Mouse (Mus musculus) brain, embryonic 14.5 days (tissue): ENCODE data around the gene Tsc22d1.

Experiments
- CTCF ChIP-seq: fragments of 200-500 bp; IDR thresholded peaks from 2 replicates; pipeline ENCODE4 v1.5.1; 2012; ENCODE audit warnings: inconsistent platforms, mild to moderate bottlenecking, moderate library complexity, borderline replicate concordance; ENCODE audit not compliant: insufficient read depth, insufficient read length; ENCODE audit errors: extremely low read depth
- POLR2A ChIP-seq: fragments of 200-500 bp; IDR thresholded peaks from 2 replicates; pipeline ENCODE4 v1.6.1; 2012; ENCODE audit warnings: mild to moderate bottlenecking, inconsistent platforms, borderline replicate concordance; ENCODE audit not compliant: poor library complexity, insufficient read depth, insufficient read length, severe bottlenecking; ENCODE audit errors: extremely low read depth

DNA sequence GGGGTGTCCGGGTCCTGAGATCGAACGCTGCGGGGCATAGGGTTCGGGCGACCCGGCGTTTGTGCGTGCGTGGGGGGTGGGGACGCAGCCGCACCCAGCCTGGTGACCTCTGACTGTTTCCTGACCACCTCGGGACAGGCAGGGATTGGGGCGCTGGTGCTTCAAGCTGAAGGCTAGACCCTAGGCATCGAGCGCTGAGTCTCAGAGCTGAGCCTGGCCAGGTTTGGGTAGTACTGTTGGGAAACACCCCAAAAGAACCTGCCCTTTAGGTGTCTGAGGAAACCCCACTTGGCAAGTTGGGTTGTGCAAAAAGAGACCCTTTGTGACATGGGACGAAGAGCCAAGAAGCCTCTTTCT lies 142.1 kb downstream of the Tsc22d1 start, which contains the start of gene Serp2:
- TF ChIP-seq CTCF (no peak), POLR2A (no peak)
